Mouse (Mus musculus): ENCODE results near the gene Fgf7.

- TF ChIP-seq CTCF (IDR thresholded peaks at IDR 0.05; ENCODE audit: low read depth) = peak; percentile 74
- no peak for TF ChIP-seq EP300 (IDR thresholded peaks at IDR 0.05; ENCODE audit: low read depth)
Observed at GRCm38 (mm10) chr2:126006088-126006487, 28.4 kb upstream of the Fgf7 start.

All from heart, postnatal 0 days (tissue).